Mouse (Mus musculus): ENCODE data around the gene Tmem72. TPM values are rescaled to one million over a fixed set of nuclear protein-coding genes. Genes with fewer than 3 reads are reported as not detected.

Gene Tmem72
- polyA plus RNA-seq, 1 experiment from 2014 or later, result 23.5 TPM

GRCm38 (mm10) chr6:116714576-116714975 lies 2.1 kb downstream of the Tmem72 start:
- no peaks in the 10 kb centered on the region for H3K9me3 ChIP-seq (replicated peaks; ENCODE audit: low read length)
- DNase-seq (ENCODE audit: low spot score) (peak; percentile 4), ATAC-seq (replicated peaks; ENCODE audit: low FRiP score, low read depth) (no peak)
- no peak overlapping the region for H3K4me2 ChIP-seq (ENCODE audit: low read length)
- H3K36me3 ChIP-seq (ENCODE audit: insufficient read depth, low read length), result no peaks in the 10 kb centered on the region
- 0 out of 2 replicates have a peak, but pooled peaks cover 4% of the 10 kb centered on the region for H3K4me1 ChIP-seq (replicated peaks; ENCODE audit: insufficient read depth, low read length)
- no peak for TF ChIP-seq CTCF (IDR thresholded peaks at IDR 0.05; ENCODE audit: low read depth)
- no peaks in the 10 kb centered on the region for H3K27me3 ChIP-seq (ENCODE audit: insufficient read depth, low read length)
- WGBS, result 53% methylated on average over 5 of the region's 5 CpGs
- no peak overlapping the region for H3K4me3 ChIP-seq (replicated peaks; ENCODE audit: low read depth, low read length)
- H3K9ac ChIP-seq (ENCODE audit: low read depth, low read length), result no peak overlapping the region
- no peak overlapping the region for H3K27ac ChIP-seq

GRCm38 (mm10) chr6:116713966-116714365 lies 2.7 kb downstream of the Tmem72 start:
- ATAC-seq (replicated peaks; ENCODE audit: low FRiP score, low read depth), result no peak
- DNase-seq (ENCODE audit: low spot score), result no peak
- no peak overlapping the region for H3K4me2 ChIP-seq (ENCODE audit: low read length)
- 0 out of 2 replicates have a peak, but pooled peaks cover 4% of the 10 kb centered on the region for H3K4me1 ChIP-seq (replicated peaks; ENCODE audit: insufficient read depth, low read length)
- 90% methylated on average over 3 of the region's 3 CpGs for WGBS
- no peaks in the 10 kb centered on the region for H3K27me3 ChIP-seq (ENCODE audit: insufficient read depth, low read length)
- no peak overlapping the region for H3K4me3 ChIP-seq (replicated peaks; ENCODE audit: low read depth, low read length)
- H3K36me3 ChIP-seq (ENCODE audit: insufficient read depth, low read length), result no peaks in the 10 kb centered on the region
- H3K9me3 ChIP-seq (replicated peaks; ENCODE audit: low read length), result no peaks in the 10 kb centered on the region
- H3K27ac ChIP-seq, result peak overlapping the region; percentile 42; the same call in 1 of the 2 replicates
- H3K9ac ChIP-seq (ENCODE audit: low read depth, low read length), result no peak overlapping the region
- no peak for TF ChIP-seq CTCF (IDR thresholded peaks at IDR 0.05; ENCODE audit: low read depth)

- TF ChIP-seq CTCF (IDR thresholded peaks at IDR 0.05; ENCODE audit: low read depth), result no peak
- Histone ChIP-seq H3K4me3 (replicated peaks; ENCODE audit: low read depth, low read length) (no peak overlapping the region), H3K4me2 (ENCODE audit: low read length) (no peak overlapping the region), H3K36me3 (ENCODE audit: insufficient read depth, low read length) (no peaks in the 10 kb centered on the region), H3K4me1 (replicated peaks; ENCODE audit: insufficient read depth, low read length) (0 out of 2 replicates have a peak, but pooled peaks cover 4% of the 10 kb centered on the region), H3K27me3 (ENCODE audit: insufficient read depth, low read length) (no peaks in the 10 kb centered on the region), H3K27ac (no peak overlapping the region), H3K9me3 (replicated peaks; ENCODE audit: low read length) (no peaks in the 10 kb centered on the region), H3K9ac (ENCODE audit: low read depth, low read length) (no peak overlapping the region)
- peak; percentile 3 for DNase-seq (ENCODE audit: low spot score)
- no peak for ATAC-seq (replicated peaks; ENCODE audit: low FRiP score, low read depth)
- 79% methylated on average over 3 of the region's 3 CpGs for WGBS
Observed at GRCm38 (mm10) chr6:116712503-116712902, 4.2 kb downstream of the Tmem72 start.

- 12% methylated on average over 5 of the region's 5 CpGs for WGBS
- DNase-seq (ENCODE audit: low spot score), result peak; percentile 25
- Histone ChIP-seq H3K9ac (ENCODE audit: low read depth, low read length) (no peak overlapping the region), H3K36me3 (ENCODE audit: insufficient read depth, low read length) (no peaks in the 10 kb centered on the region), H3K4me1 (replicated peaks; ENCODE audit: insufficient read depth, low read length) (0 out of 2 replicates have a peak, but pooled peaks cover 4% of the 10 kb centered on the region), H3K27ac (no peak overlapping the region), H3K27me3 (ENCODE audit: insufficient read depth, low read length) (no peaks in the 10 kb centered on the region), H3K4me3 (replicated peaks; ENCODE audit: low read depth, low read length) (no peak overlapping the region), H3K9me3 (replicated peaks; ENCODE audit: low read length) (no peaks in the 10 kb centered on the region), H3K4me2 (ENCODE audit: low read length) (no peak overlapping the region)
- no peak for ATAC-seq (replicated peaks; ENCODE audit: low FRiP score, low read depth)
- peak; percentile 37; the same call in 1 of the 2 replicates for TF ChIP-seq CTCF (IDR thresholded peaks at IDR 0.05; ENCODE audit: low read depth)
Observed at GRCm38 (mm10) chr6:116712062-116712461, 4.7 kb downstream of the Tmem72 start.

GRCm38 (mm10) chr6:116704320-116704719 lies 12.4 kb downstream of the Tmem72 start:
- Histone ChIP-seq H3K4me2 (ENCODE audit: low read length) (no peak overlapping the region), H3K4me1 (replicated peaks; ENCODE audit: insufficient read depth, low read length) (no peaks in the 10 kb centered on the region), H3K9ac (ENCODE audit: low read depth, low read length) (no peak overlapping the region), H3K4me3 (replicated peaks; ENCODE audit: low read depth, low read length) (no peak overlapping the region), H3K27me3 (ENCODE audit: insufficient read depth, low read length) (no peaks in the 10 kb centered on the region), H3K36me3 (ENCODE audit: insufficient read depth, low read length) (no peaks in the 10 kb centered on the region), H3K27ac (no peak overlapping the region), H3K9me3 (replicated peaks; ENCODE audit: low read length) (no peaks in the 10 kb centered on the region)
- TF ChIP-seq CTCF (IDR thresholded peaks at IDR 0.05; ENCODE audit: low read depth), result no peak
- ATAC-seq (replicated peaks; ENCODE audit: low FRiP score, low read depth) (no peak), DNase-seq (ENCODE audit: low spot score) (no peak)
- WGBS, result 78% methylated on average over 6 of the region's 6 CpGs

- Histone ChIP-seq H3K4me1 (replicated peaks; ENCODE audit: insufficient read depth, low read length) (no peaks in the 10 kb centered on the region), H3K27ac (no peak overlapping the region), H3K4me2 (ENCODE audit: low read length) (no peak overlapping the region), H3K27me3 (ENCODE audit: insufficient read depth, low read length) (no peaks in the 10 kb centered on the region), H3K9me3 (replicated peaks; ENCODE audit: low read length) (no peaks in the 10 kb centered on the region), H3K4me3 (replicated peaks; ENCODE audit: low read depth, low read length) (no peak overlapping the region), H3K9ac (ENCODE audit: low read depth, low read length) (no peak overlapping the region), H3K36me3 (ENCODE audit: insufficient read depth, low read length) (no peaks in the 10 kb centered on the region)
- no peak for TF ChIP-seq CTCF (IDR thresholded peaks at IDR 0.05; ENCODE audit: low read depth)
- ATAC-seq (replicated peaks; ENCODE audit: low FRiP score, low read depth) (no peak), DNase-seq (ENCODE audit: low spot score) (no peak)
Observed at GRCm38 (mm10) chr6:116700821-116701220, 15.9 kb downstream of the Tmem72 start.

- 87% methylated on average over 4 of the region's 4 CpGs for WGBS
- Histone ChIP-seq H3K9me3 (replicated peaks; ENCODE audit: low read length) (no peaks in the 10 kb centered on the region), H3K4me3 (replicated peaks; ENCODE audit: low read depth, low read length) (no peak overlapping the region), H3K27ac (no peak overlapping the region), H3K36me3 (ENCODE audit: insufficient read depth, low read length) (no peaks in the 10 kb centered on the region), H3K4me2 (ENCODE audit: low read length) (no peak overlapping the region), H3K27me3 (ENCODE audit: insufficient read depth, low read length) (no peaks in the 10 kb centered on the region), H3K4me1 (replicated peaks; ENCODE audit: insufficient read depth, low read length) (no peaks in the 10 kb centered on the region), H3K9ac (ENCODE audit: low read depth, low read length) (no peak overlapping the region)
- TF ChIP-seq CTCF (IDR thresholded peaks at IDR 0.05; ENCODE audit: low read depth), result no peak
- ATAC-seq (replicated peaks; ENCODE audit: low FRiP score, low read depth), result no peak
- DNase-seq (ENCODE audit: low spot score), result no peak
Observed at GRCm38 (mm10) chr6:116697896-116698425, 18.8 kb downstream of the Tmem72 start.
